Mouse (Mus musculus) limb, embryonic 15.5 days (tissue): ENCODE measurements around the gene Lrrc26. TPM values are rescaled to one million over a fixed set of nuclear protein-coding genes. Genes with fewer than 3 reads are reported as not detected.

Experiments
- ATAC-seq: fragments of 200-750 bp; cut with Nextera tagmentation; 2 replicates; pipeline ENCODE4 v1.8.0; 2017; ENCODE audit warnings: low read depth, moderate TSS enrichment; ENCODE audit not compliant: insufficient number of reproducible peaks, low FRiP score, low TSS enrichment
- H3K27ac ChIP-seq: fragments of 300-500 bp; sonication (generic); 2 replicates; pipeline ENCODE4 v1.5.1; 2015; ENCODE audit warnings: moderate library complexity, mild to moderate bottlenecking, inconsistent platforms
- H3K27me3 ChIP-seq: fragments of 300-500 bp; sonication (generic); 2 replicates; pipeline ENCODE4 v1.6.1; 2015; ENCODE audit warnings: inconsistent platforms
- H3K36me3 ChIP-seq: fragments of 300-500 bp; sonication (generic); 2 replicates; pipeline ENCODE4 v1.6.1; 2015; ENCODE audit warnings: inconsistent platforms
- H3K4me1 ChIP-seq: fragments of 300-500 bp; sonication (generic); 2 replicates; pipeline ENCODE4 v1.6.1; 2015; ENCODE audit warnings: inconsistent platforms
- H3K4me2 ChIP-seq: fragments of 300-500 bp; sonication (generic); 2 replicates; pipeline ENCODE4 v1.6.1; 2015; ENCODE audit warnings: mild to moderate bottlenecking, inconsistent platforms
- H3K4me3 ChIP-seq: fragments of 300-500 bp; sonication (generic); 2 replicates; pipeline ENCODE4 v1.5.1; 2015; ENCODE audit warnings: mild to moderate bottlenecking, inconsistent platforms
- H3K9ac ChIP-seq: fragments of 300-500 bp; sonication (generic); 2 replicates; pipeline ENCODE4 v1.6.1; 2015; ENCODE audit warnings: inconsistent platforms
- H3K9me3 ChIP-seq: fragments of 300-500 bp; sonication (generic); 2 replicates; pipeline ENCODE4 v1.6.1; 2016; ENCODE audit warnings: inconsistent platforms
- WGBS: fragments of 180-500 bp; shearing (Covaris S2); methylation state at CpG from one replicate; pipeline ENCODE4 v1.1.7; 2015; 5-methylcytosine and 5-hydroxymethylcytosine counted together
- polyA plus RNA-seq: library from polyadenylated mRNA; unstranded; fragments of >200 nt; fragmentation: Nextera tagmentation; extraction: Ambion mirVana; gene quantifications from 2 replicates; pipeline ENCODE4 v1.2.1, GENCODE M21; 2015

Lrrc26 gene
- polyA plus RNA-seq, 1 experiment from 2014 or later = 0.61 TPM

- Histone ChIP-seq H3K4me1 (peaks cover 13% of the 10 kb centered on the region), H3K9me3 (no peaks in the 10 kb centered on the region), H3K36me3 (no peaks in the 10 kb centered on the region), H3K27ac (no peak overlapping the region), H3K27me3 (peaks cover 76% of the 10 kb centered on the region), H3K4me2 (peak overlapping the region; percentile 81), H3K4me3 (peak overlapping the region; percentile 43), H3K9ac (no peak overlapping the region; the same call in 1 of the 2 replicates)
- ATAC-seq = no peak
- WGBS = 46% methylated on average over 14 of the region's 14 CpGs
Measured at GRCm38 (mm10) chr2:25305587-25306359, 16.1 kb downstream of the Lrrc26 start.

- Histone ChIP-seq H3K36me3 (no peaks in the 10 kb centered on the region), H3K4me3 (no peak overlapping the region), H3K27me3 (peaks cover 93% of the 10 kb centered on the region), H3K9ac (no peak overlapping the region), H3K4me1 (peaks cover 5% of the 10 kb centered on the region), H3K4me2 (no peak overlapping the region), H3K9me3 (no peaks in the 10 kb centered on the region), H3K27ac (no peak overlapping the region)
- no peak for ATAC-seq
- 52% methylated on average over 10 of the region's 10 CpGs for WGBS
Measured at GRCm38 (mm10) chr2:25310180-25310579, 20.5 kb downstream of the Lrrc26 start.

DNA sequence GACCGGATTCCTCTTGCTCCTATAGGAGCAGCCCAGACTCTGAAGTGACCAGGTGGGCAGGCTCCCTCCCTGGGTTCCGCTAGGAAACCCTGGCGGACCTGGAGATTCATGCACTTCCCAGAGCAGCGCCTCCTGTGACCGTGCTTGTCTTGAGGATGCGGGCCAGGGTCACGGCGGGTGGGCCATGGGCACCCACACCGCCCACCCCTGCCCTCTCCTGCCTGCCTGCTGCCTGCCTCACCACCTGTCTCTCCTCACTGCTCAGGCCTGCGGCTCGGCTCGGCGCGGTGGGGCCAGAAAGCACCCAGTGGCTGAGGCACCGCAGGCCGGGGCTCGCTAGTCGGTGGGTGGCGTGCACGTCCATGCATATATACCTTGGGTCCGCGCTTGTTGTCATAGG lies 21.3 kb downstream of the Lrrc26 start:
- H3K9ac ChIP-seq = no peak overlapping the region
- H3K27me3 ChIP-seq = peaks cover 88% of the 10 kb centered on the region
- H3K4me1 ChIP-seq = no peaks in the 10 kb centered on the region
- no peak for ATAC-seq
- H3K4me2 ChIP-seq = no peak overlapping the region
- H3K4me3 ChIP-seq = no peak overlapping the region
- no peak overlapping the region for H3K27ac ChIP-seq
- 1% methylated on average over 22 of the region's 22 CpGs for WGBS
- H3K36me3 ChIP-seq = no peaks in the 10 kb centered on the region
- no peaks in the 10 kb centered on the region for H3K9me3 ChIP-seq

- Histone ChIP-seq H3K4me3 (no peak overlapping the region), H3K9ac (no peak overlapping the region), H3K9me3 (no peaks in the 10 kb centered on the region), H3K27ac (no peak overlapping the region), H3K36me3 (no peaks in the 10 kb centered on the region), H3K4me2 (no peak overlapping the region), H3K27me3 (peaks cover 88% of the 10 kb centered on the region), H3K4me1 (no peaks in the 10 kb centered on the region)
- 0 out of 2 replicates have a peak, but pooled peaks have one; percentile 17 for ATAC-seq
- 4% methylated on average over 11 of the region's 11 CpGs for WGBS
Measured at GRCm38 (mm10) chr2:25311491-25311891, 21.8 kb downstream of the Lrrc26 start.

DNA sequence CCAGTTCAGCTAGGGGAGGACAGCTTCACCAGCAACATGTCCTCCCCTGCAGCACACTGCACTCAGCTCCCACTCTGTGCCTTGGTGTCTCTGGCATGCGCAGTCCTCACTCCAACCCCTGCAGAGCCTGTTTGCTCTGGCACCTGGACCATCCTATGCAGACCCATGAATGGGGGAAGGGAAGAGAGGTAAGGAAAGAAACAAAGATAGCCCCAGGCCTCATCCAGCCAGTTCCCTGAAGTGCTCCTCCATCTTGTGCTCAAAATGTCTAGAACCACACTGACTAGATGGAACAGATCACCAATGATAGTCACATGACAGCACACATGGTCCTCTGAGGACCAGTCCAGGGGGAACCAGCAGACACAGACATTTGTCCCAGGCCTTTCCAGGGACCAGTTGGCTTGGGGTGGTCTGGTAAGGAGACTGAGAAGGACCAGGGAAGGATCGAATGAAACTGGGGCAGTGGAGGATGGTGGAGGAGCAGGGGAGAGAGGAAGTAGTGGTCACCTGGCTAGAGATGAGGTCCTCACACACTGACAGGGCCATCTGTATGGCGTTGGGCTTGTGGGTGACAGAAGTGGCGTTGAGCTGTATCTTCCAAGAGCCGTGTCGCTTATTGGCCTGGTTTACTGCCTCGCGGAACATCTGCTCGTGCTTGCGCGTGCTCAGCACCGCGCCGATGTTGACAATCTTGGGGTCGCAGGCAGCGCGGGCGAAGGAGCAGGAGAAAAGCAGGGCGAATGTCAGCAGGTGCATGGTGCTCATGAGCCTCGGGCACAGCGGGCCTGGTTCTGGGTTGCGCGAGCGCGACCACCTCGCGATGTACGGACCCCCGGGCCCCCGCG lies 28.6 kb downstream of the Lrrc26 start:
- no peak for ATAC-seq
- peaks cover 75% of the 10 kb centered on the region for H3K27me3 ChIP-seq
- WGBS = 6% methylated on average over 31 of the region's 31 CpGs

DNA sequence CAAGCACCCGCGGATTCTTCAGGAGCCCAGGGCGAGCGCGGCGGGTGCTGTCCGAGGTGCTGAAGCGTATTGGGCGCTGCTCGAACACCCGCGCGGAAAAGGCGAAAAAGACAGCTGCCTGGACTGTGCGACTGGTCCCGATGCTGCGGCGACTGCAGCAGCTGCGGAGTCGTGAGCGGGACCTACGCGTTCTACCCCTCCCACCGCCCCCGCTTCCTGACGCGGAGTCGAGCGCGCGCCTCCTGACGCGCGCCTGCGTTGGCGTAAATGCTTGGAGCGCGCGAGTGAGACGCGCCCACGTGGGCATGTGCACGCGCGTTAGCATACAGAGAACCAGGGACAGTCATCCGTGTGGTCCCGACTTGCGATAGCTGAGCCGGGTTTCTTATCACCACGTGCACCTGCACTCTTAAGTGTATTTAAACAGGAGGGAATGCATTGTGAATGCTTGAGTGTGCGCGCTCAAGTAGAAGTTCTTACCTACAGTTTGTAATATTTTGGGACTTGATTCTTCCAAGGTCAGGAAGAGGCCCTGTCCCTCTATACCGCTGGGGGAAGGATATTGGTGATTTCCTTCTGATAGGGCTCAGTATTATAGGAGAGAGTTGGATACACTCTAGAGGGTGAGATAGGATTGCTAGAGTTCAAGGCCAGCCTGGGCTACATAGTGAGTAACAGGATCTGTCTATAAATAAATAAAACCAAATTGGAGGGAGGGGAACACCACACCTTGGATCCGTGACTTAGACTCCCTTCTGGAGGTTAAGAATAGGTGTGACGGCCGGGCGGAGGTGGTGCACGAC lies 29.5 kb downstream of the Lrrc26 start, which contains the start of gene Grin1:
TSS of gene Grin1 (minus strand) at position 217 of the 803 bp plus-strand sequence.
- H3K27ac ChIP-seq = no peak within 1 kb of the TSS
- H3K4me2 ChIP-seq = peak within 1 kb of the TSS; percentile 54
- WGBS = 10% methylated on average over 58 of the region's 58 CpGs
- H3K9me3 ChIP-seq = no peaks in the 10 kb centered on the region
- no peak within 1 kb of the TSS for H3K9ac ChIP-seq
- H3K4me3 ChIP-seq = peak within 1 kb of the TSS; percentile 33
- peak; percentile 56; the same call in 1 of the 2 replicates for ATAC-seq
- H3K4me1 ChIP-seq = peaks cover 10% of the 10 kb centered on the region
- peaks cover 68% of the 10 kb centered on the region for H3K27me3 ChIP-seq
- H3K36me3 ChIP-seq = no peaks in the 10 kb centered on the region

More for the DNA sequence above, 28.6 kb downstream of the Lrrc26 start:
- H3K27ac ChIP-seq = no peak overlapping the region
- H3K36me3 ChIP-seq = no peaks in the 10 kb centered on the region
- peak overlapping the region; percentile 54 for H3K4me2 ChIP-seq
- H3K9me3 ChIP-seq = no peaks in the 10 kb centered on the region
- peaks cover 10% of the 10 kb centered on the region for H3K4me1 ChIP-seq
- no peak overlapping the region for H3K9ac ChIP-seq
- peak overlapping the region; percentile 33 for H3K4me3 ChIP-seq

DNA sequence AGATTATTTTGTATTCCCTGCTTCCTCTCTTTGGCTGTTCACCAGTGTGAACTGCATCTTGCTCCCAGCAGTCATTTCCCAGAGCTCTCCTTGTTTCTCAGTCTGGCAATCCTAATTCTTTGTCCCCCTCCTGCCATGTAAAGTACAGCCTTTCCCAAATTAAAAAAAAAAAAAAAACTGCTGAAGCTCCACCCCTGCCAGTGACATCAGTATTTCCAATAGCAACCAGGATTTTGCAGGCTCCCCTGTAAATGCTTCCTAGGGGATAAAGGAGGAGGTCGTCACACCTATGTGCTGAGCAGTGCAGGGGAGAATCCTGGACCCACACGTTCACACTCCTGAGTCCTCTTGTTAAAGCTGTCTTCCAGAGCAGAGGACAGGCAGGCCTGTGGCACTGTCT lies 30.4 kb downstream of the Lrrc26 start:
- WGBS = 11% methylated on average over 2 of the region's 2 CpGs
- Histone ChIP-seq H3K27ac (no peak overlapping the region), H3K4me3 (no peak overlapping the region), H3K4me1 (peaks cover 10% of the 10 kb centered on the region), H3K9ac (no peak overlapping the region), H3K9me3 (no peaks in the 10 kb centered on the region), H3K4me2 (no peak overlapping the region), H3K36me3 (no peaks in the 10 kb centered on the region), H3K27me3 (peaks cover 61% of the 10 kb centered on the region)
- ATAC-seq = no peak

DNA sequence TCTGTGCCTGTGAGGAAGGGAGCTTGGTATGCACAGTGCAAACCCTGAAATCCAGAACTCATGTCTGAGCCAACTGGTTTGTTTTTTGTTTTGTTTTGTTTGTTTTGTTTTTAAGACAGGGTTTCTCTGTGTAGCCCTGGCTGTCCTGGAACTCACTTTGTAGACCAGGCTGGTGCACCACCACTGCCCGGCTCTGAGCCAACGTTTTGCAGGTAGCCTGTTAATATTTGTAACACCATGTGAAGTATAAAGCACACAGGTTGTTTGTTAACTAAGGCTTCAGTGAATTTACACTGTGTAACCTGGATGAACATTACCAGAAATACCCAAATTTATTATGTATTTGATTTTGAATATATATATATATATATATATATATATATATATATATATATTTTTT lies 36.3 kb downstream of the Lrrc26 start:
- H3K4me3 ChIP-seq = no peak overlapping the region
- H3K27ac ChIP-seq = no peak overlapping the region
- H3K27me3 ChIP-seq = peaks cover 13% of the 10 kb centered on the region
- no peak overlapping the region for H3K9ac ChIP-seq
- ATAC-seq = no peak
- no peaks in the 10 kb centered on the region for H3K36me3 ChIP-seq
- H3K4me2 ChIP-seq = no peak overlapping the region
- no peaks in the 10 kb centered on the region for H3K4me1 ChIP-seq
- 72% methylated on average over 2 of the region's 2 CpGs for WGBS
- no peaks in the 10 kb centered on the region for H3K9me3 ChIP-seq

DNA sequence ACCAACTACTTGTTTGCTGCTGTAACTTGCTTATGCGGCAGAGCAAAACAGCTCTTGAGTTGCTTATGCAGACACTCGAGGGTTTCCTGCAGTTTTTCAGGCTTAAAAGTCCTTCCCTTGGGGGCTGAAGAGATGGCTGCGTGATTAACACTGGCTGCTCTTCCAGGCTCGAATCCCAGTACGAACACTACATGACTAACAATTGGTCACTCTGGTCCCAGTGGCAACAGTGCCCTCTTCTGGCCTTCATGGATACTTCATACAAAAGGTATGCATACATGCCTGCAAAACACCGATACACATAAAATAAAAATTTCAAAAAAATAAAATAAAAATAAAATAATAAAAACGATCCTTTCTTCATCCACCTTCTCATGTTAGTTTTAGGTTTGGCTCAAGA lies 38.7 kb downstream of the Lrrc26 start:
- Histone ChIP-seq H3K27ac (no peak overlapping the region), H3K4me3 (no peak overlapping the region), H3K36me3 (no peaks in the 10 kb centered on the region), H3K4me1 (peaks cover 12% of the 10 kb centered on the region), H3K9ac (no peak overlapping the region), H3K27me3 (no peaks in the 10 kb centered on the region; the same call in 1 of the 2 replicates), H3K9me3 (no peaks in the 10 kb centered on the region), H3K4me2 (no peak overlapping the region)
- ATAC-seq = no peak
- 35% methylated on average over 7 of the region's 7 CpGs for WGBS

DNA sequence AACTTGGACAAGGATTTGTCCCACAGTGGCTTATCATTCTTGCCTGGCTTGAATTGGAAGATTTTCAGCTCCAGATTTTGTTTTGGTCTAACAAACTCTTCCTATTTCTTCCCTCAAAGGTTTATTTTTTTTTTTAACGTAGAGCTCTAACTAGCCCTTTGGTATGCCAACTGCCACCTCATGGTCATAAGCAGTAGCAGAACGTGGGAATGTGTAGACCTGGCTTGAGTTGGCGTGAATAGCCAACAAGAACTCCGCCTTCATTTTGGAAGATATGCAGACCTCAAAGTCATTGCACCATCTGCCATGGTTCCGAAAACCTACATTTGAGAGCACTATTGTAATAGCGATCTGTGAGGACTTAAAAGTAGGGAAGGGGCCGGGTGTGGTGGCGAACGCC lies 41.8 kb downstream of the Lrrc26 start:
- H3K4me3 ChIP-seq = peak overlapping the region; percentile 68
- WGBS = 62% methylated on average over 9 of the region's 9 CpGs
- H3K4me2 ChIP-seq = peak overlapping the region; percentile 89
- no peaks in the 10 kb centered on the region for H3K27me3 ChIP-seq
- no peaks in the 10 kb centered on the region for H3K9me3 ChIP-seq
- peaks cover 27% of the 10 kb centered on the region for H3K36me3 ChIP-seq
- peaks cover 20% of the 10 kb centered on the region for H3K4me1 ChIP-seq
- no peak for ATAC-seq
- H3K27ac ChIP-seq = no peak overlapping the region
- no peak overlapping the region for H3K9ac ChIP-seq

DNA sequence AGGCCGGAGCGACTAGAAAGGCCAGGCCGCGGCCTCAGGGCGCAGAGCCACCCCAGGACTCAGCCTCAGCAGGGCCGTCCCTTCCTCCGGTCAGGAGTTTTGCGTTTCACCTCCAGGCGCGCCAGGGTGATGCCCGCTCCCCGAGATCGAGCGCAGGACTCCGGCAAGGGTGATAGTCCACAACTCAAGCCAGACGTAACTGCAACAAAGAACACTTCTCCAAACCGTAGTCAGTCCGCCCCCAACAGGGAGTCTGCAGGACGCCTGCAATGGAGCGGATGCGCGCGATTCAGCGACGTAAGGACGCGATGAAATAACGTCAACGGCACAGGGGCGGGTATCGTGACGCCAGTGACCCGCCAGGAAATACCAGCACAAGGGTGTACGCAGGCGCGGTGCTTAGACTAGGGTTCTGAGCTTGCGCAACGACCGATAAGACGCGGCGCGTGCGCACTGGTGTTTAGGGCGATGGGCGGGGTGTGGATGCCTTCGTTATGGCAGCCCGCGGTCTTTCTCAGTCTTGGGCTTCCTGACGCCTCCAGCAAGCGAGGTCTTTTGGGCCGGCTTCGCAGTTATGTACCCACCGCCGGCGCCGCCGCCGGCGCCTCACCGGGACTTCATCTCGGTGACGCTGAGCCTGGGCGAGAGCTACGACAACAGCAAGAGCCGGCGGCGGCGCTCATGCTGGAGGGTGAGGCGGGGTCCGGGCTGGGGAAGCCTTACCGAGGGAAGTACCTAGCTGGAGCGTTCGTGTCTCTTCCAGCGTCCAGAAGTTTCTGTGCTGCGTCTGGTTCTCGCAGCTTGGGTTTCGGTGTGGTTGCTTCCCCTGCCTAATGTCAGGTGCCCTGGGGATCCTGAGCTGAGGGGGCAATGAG lies 42.8 kb downstream of the Lrrc26 start, which contains the start of gene Man1b1:
TSS of gene Man1b1 (plus strand) at position 53 of the 875 bp plus-strand sequence.
- Histone ChIP-seq H3K27me3 (no peaks in the 10 kb centered on the region), H3K4me2 (peak within 1 kb of the TSS; percentile 89), H3K27ac (peak within 1 kb of the TSS; percentile 81), H3K4me3 (peak within 1 kb of the TSS; percentile 68), H3K9me3 (no peaks in the 10 kb centered on the region), H3K4me1 (peaks cover 20% of the 10 kb centered on the region), H3K36me3 (peaks cover 38% of the 10 kb centered on the region), H3K9ac (peak within 1 kb of the TSS; percentile 85)
- WGBS = under 1% methylated on average over 78 of the region's 78 CpGs
- ATAC-seq = peak; percentile 98
